Comparison of ENCODE assay signal across 14 mouse cellular contexts in genomic region chr9:32149836-32150642, GRCm38 (mm10). TPM values are rescaled to one million over a fixed set of nuclear protein-coding genes. Genes with fewer than 3 reads are reported as not detected.
DNase-seq lines count a peak whose midpoint lies in the region; ATAC-seq and TF ChIP-seq lines count a peak whose summit lies in the region.
"Had no signal": no experiment of that assay in that cellular context is flagged by ENCODE, and none has a peak within 500 bp of the region (broad histone marks: within the 10 kb centered on the region; RNA-seq: fewer than 3 reads in every experiment).

No protein-coding gene starts in this region.

- peaks cover 7% of the 10 kb centered on the region; the same call in 1 of the 2 replicates for H3K4me1 ChIP-seq in spleen, adult 2 months (ENCODE audit: control insufficient read depth, insufficient read depth, insufficient read length)
- H3K4me1 ChIP-seq: hindbrain, embryonic 12.5 days had no signal

- no peak for TF ChIP-seq POLR2A in spleen, adult 2 months (IDR thresholded peaks at IDR 0.05; ENCODE audit: low read depth, low read length)

- H3K36me3 ChIP-seq in spleen, adult 2 months (ENCODE audit: control insufficient read depth, insufficient read depth, low read length): no peaks in the 10 kb centered on the region
- H3K36me3 ChIP-seq: heart, embryonic 10.5 days; hindbrain, embryonic 12.5 days; neural tube, embryonic 13.5 days had no signal

- H3K4me3 ChIP-seq in spleen, adult 2 months (ENCODE audit: extremely low read depth, insufficient read depth, insufficient read length): peak overlapping the region; percentile 30; the same call in 1 of the 2 replicates
- H3K4me3 ChIP-seq: heart, embryonic 10.5 days; hindbrain, embryonic 12.5 days; midbrain, embryonic 12.5 days; neural tube, embryonic 13.5 days had no signal

- 34% methylated on average over 11 of the region's 11 CpGs for WGBS in spleen, adult 2 months

- intact Hi-C loops in left cerebral cortex, postnatal 25 days (cut with DNase I): loop anchor here (10.0 kb wide), 1 partner anchor 205 kb away; no protein-coding TSS in a partner anchor

- peak; percentile 63 for ATAC-seq in monocyte, adult 5-6 weeks (replicated peaks; ENCODE audit: insufficient number of reproducible peaks, low FRiP score, low TSS enrichment, poor library complexity, severe bottlenecking)

- 0 out of 2 replicates have a peak overlapping the region, but pooled peaks have one; percentile 35 for H3K27ac ChIP-seq in spleen, adult 2 months (ENCODE audit: insufficient read depth, low read length)
- H3K27ac ChIP-seq: heart, embryonic 10.5 days; hindbrain, embryonic 12.5 days; midbrain, embryonic 12.5 days; neural tube, embryonic 13.5 days had no signal

- TF ChIP-seq CTCF in spleen, adult 2 months (IDR thresholded peaks at IDR 0.05; ENCODE audit: extremely low read depth, insufficient read depth, insufficient read length, insufficient replicate concordance): no peak

- no peak for DNase-seq in spleen, adult 2 months (ENCODE audit: low read depth in 1 of 2, low spot score in 2 of 2)
- DNase-seq in spleen, postnatal 14 days (ENCODE audit: low spot score in 2 of 2): no peak
- peak; percentile 16 for DNase-seq in induced T-regulatory cell, adult 2 months (ENCODE audit: low read depth)
- DNase-seq in layer of hippocampus, adult 9-11 months: no peak
- no peak for DNase-seq in left cerebral cortex, postnatal 25 days (ENCODE audit: low spot score in 2 of 2)
- DNase-seq in lung, postnatal 25 days (ENCODE audit: low spot score): no peak
- no peak for DNase-seq in urinary bladder, postnatal 25 days (ENCODE audit: low spot score)
- DNase-seq: kidney, adult 18-20 months; lung, embryonic 14.5 days had no signal

- no peaks in the 10 kb centered on the region for H3K27me3 ChIP-seq in spleen, adult 2 months (ENCODE audit: control insufficient read depth, insufficient read depth, low read length)
- H3K27me3 ChIP-seq: hindbrain, embryonic 12.5 days; midbrain, embryonic 12.5 days; neural tube, embryonic 13.5 days had no signal

RNA-seq across cellular contexts. Expression of gene Arhgap32, which starts 34.1 kb away (rescaled TPM):
- polyA plus RNA-seq in spleen, adult 2 months (2012; rRNA removed): 1.2 and 1.5 TPM in 2 replicates
- total RNA-seq in monocyte, adult 5-6 weeks (2017): under 0.01 to 3.7 TPM (median 0.49 TPM) in 3 replicates
- total RNA-seq in left cerebral cortex, postnatal 25 days (2021): 100 to 1,000 TPM; 444 to 458 TPM

Comparison
In these comparisons a context has a peak if more than half of its experiments do, and no peak if none do; other contexts are left out.
1. RNA of gene Arhgap32, which starts 34.1 kb away (total RNA-seq): 444 to 458 TPM in left cerebral cortex, postnatal 25 days; under 0.01 to 3.7 TPM in monocyte, adult 5-6 weeks; every median in the first group is over 10 times any median in the second.